Mouse (Mus musculus) spleen, adult 10 weeks (tissue): ENCODE measurements around the gene Olfr235. TPM values are rescaled to one million over a fixed set of nuclear protein-coding genes. Genes with fewer than 3 reads are reported as not detected.

Experiments
- polyA plus RNA-seq: library from polyadenylated mRNA; stranded (reverse); fragments of 350-450 nt; fragmentation: Illumina TruSeq; extraction: RNeasy Lipid Tissue Mini Kit (QIAGEN cat#74804); gene quantifications from one replicate; pipeline ENCODE4 v1.2.3, GENCODE M21; 2015; ENCODE audit warnings: low replicate concordance; ENCODE audit not compliant: insufficient read depth

Olfr235 gene
- polyA plus RNA-seq = not detected

DNA sequence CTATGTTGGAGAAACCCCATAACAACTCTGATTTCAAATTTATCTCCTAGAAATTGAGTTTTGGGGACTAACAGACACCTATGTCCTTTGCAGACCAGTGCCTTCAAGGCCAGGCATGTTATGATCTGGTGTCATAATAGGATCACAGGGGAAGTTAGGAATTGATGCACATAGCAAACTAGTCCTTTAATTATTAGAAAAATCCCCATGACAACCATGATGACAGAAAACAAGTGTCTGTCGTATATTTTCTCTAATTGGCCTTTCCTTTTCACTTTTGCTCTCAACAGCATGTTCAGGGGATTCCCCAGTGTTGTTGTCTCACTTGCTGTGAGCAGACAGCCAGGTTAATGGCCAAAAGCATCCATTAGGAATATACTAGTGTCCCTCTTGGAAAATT lies at the start of gene Olfr235:
TSS of gene Olfr235 (plus strand) at position 301 of the 400 bp plus-strand sequence.

DNA sequence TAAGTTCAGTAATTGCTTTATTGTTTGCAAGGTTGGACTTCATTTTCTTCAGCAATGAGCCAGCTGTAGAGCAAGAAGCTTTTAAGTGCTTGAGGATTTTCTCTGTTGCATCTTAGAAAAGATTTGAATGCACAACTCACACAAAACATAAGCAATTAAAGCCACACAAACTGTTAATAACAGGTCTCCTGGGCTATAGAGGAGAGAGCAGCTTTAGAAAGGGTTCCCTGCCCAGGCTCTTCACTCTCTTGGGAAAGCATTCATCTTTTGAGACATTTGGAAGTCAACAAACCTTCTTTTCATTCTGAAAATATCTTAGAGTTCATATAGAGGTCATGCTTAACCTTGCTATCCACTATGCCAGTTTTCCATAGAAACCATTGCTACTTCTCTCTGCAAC lies 28.3 kb upstream of the Olfr235 start, which contains the start of gene Olfr1432:
TSS of gene Olfr1432 (minus strand) at position 101 of the 400 bp plus-strand sequence.

DNA sequence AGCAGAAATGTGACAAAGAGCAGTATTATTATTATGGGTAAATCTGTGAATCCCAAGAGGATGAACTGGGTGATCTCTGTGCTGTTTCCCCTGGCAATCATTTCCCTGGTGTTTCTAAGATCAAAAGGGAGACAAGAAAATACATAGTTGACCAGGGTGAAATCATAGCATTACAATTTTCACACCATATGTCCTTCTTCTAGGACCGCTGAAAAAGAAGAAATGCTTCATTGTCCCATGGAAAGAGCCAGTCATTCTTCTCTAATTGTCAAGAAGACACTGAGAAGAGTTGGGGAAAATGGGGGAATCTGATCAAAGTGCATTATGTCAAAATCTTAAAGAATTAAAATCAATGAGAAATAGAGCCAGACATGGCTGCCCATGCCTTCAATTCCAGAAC lies 19.3 kb upstream of the Olfr235 start, which contains the start of gene Olfr262:
TSS of gene Olfr262 (minus strand) at position 101 of the 400 bp plus-strand sequence.

DNA sequence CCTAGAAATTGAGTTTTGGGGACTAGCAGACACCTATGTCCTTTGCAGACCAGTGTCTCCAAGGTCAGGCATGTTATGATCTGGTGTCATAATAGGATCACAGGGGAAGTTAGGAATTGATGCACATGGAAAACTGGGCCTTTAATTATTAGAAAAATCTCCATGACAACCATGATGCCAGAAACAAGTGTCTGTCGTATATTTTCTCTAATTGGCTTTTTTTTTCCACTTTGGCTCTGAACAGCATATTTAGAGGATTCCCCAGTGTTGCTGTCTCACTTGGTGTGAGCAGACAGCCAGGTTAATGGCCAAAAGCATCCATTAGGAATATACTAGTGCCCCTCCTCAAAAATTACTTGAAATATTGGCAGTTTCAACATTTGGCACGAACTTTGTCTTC lies 18.7 kb downstream of the Olfr235 start, which contains the start of gene Olfr1434:
TSS of gene Olfr1434 (plus strand) at position 301 of the 400 bp plus-strand sequence.

DNA sequence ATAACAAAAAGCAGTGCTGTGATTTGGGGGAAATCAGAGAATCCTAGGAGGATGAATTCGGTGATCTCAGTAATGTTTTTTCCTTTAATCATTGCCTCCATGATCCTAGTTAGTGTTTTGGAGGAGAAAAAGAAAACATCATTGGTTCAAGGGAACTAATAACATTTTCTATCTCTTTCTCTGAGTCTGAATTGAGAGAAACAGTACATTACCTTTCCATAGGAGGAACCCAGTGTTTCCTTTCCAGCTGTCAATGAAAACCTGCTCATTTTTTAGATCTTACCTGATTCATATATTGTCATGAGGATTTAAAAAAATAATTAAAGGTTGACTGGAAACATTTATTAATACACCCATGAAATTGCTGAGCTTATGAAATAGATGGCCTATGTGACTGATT lies 38.2 kb downstream of the Olfr235 start, which contains the start of gene Olfr1436:
TSS of gene Olfr1436 (minus strand) at position 101 of the 400 bp plus-strand sequence.

Other genes with a start within 250 kb of the Olfr235 start
- gene Olfr1423, start 219.7 kb upstream of the Olfr235 start, polyA plus RNA-seq = not detected
- not detected for gene Olfr1424, start 198.3 kb upstream of the Olfr235 start, polyA plus RNA-seq
- not detected for gene Olfr1425, start 183.3 kb upstream of the Olfr235 start, polyA plus RNA-seq
- not detected for gene Olfr1426, start 169.0 kb upstream of the Olfr235 start, polyA plus RNA-seq
- gene Olfr1427, start 157.7 kb upstream of the Olfr235 start, polyA plus RNA-seq = not detected
- not detected for gene Olfr1428, start 145.1 kb upstream of the Olfr235 start, polyA plus RNA-seq
- gene Olfr76, start 137.8 kb upstream of the Olfr235 start, polyA plus RNA-seq = not detected
- gene Olfr1555-ps1, start 90.9 kb upstream of the Olfr235 start, polyA plus RNA-seq = not detected
- not detected for gene Olfr1431, start 60.4 kb upstream of the Olfr235 start, polyA plus RNA-seq
- not detected for gene Olfr1432, start 28.4 kb upstream of the Olfr235 start, polyA plus RNA-seq
- not detected for gene Olfr262, start 19.4 kb upstream of the Olfr235 start, polyA plus RNA-seq
- not detected for gene Olfr1434, start 18.8 kb downstream of the Olfr235 start, polyA plus RNA-seq
- gene Olfr1436, start 38.1 kb downstream of the Olfr235 start, polyA plus RNA-seq = not detected
- gene Olfr1437, start 64.1 kb downstream of the Olfr235 start, polyA plus RNA-seq = not detected
- gene Olfr1438-ps1, start 74.9 kb downstream of the Olfr235 start, polyA plus RNA-seq = not detected
- not detected for gene Olfr1440, start 126.2 kb downstream of the Olfr235 start, polyA plus RNA-seq
- not detected for gene Olfr1441, start 156.4 kb downstream of the Olfr235 start, polyA plus RNA-seq
- not detected for gene Pfpl, start 166.9 kb downstream of the Olfr235 start, polyA plus RNA-seq
- 441 TPM for gene Mpeg1, start 199.7 kb downstream of the Olfr235 start, polyA plus RNA-seq
- gene Dtx4, start 240.4 kb downstream of the Olfr235 start, polyA plus RNA-seq = 11.5 TPM